Mouse (Mus musculus) limb, embryonic 11.5 days (tissue): ENCODE results near the gene Cep152. TPM values are rescaled to one million over a fixed set of nuclear protein-coding genes. Genes with fewer than 3 reads are reported as not detected.

ENCODE experiments used
- ATAC-seq: fragments of 200-750 bp; cut with Nextera tagmentation; 2 replicates; pipeline ENCODE4 v1.8.0; 2017; ENCODE audit warnings: low read depth; ENCODE audit not compliant: insufficient number of reproducible peaks, low FRiP score, low TSS enrichment
- DNase-seq: peaks from one replicate; pipeline ENCODE4 v3.0.0-alpha.2; 2015; ENCODE audit warnings: low spot score
- H3K27ac ChIP-seq: fragments of 300-500 bp; sonication (generic); replicated peaks from 2 replicates; pipeline ENCODE4 v1.5.1; 2014; ENCODE audit warnings: low read depth, mild to moderate bottlenecking, low read length
- H3K27me3 ChIP-seq: fragments of 300-500 bp; sonication (generic); 2 replicates; pipeline ENCODE4 v1.6.1; 2014; ENCODE audit warnings: mild to moderate bottlenecking, low read length, mixed read lengths; ENCODE audit not compliant: control insufficient read depth, insufficient read depth
- H3K36me3 ChIP-seq: fragments of 300-500 bp; sonication (generic); 2 replicates; pipeline ENCODE4 v1.6.1; 2014; ENCODE audit warnings: mild to moderate bottlenecking, low read length, moderate library complexity, mixed read lengths; ENCODE audit not compliant: control insufficient read depth, insufficient read depth
- H3K4me1 ChIP-seq: fragments of 300-500 bp; sonication (generic); 2 replicates; pipeline ENCODE4 v1.6.1; 2014; ENCODE audit warnings: low read length, mixed read lengths; ENCODE audit not compliant: control insufficient read depth, insufficient read depth
- H3K4me2 ChIP-seq: fragments of 300-500 bp; sonication (generic); 2 replicates; pipeline ENCODE4 v1.6.1; 2014; ENCODE audit warnings: low read depth, mild to moderate bottlenecking, moderate library complexity; ENCODE audit not compliant: severe bottlenecking
- H3K4me3 ChIP-seq: fragments of 300-500 bp; sonication (generic); 2 replicates; pipeline ENCODE4 v1.5.1; 2014; ENCODE audit warnings: low read depth, low read length
- H3K9ac ChIP-seq: fragments of 300-500 bp; sonication (generic); 2 replicates; pipeline ENCODE4 v1.6.1; 2014; ENCODE audit warnings: mild to moderate bottlenecking, low read length
- H3K9me3 ChIP-seq: fragments of 300-500 bp; sonication (generic); 2 replicates; pipeline ENCODE4 v1.6.1; 2016; ENCODE audit warnings: low read length; ENCODE audit not compliant: control insufficient read depth
- WGBS: fragments of 180-500 bp; shearing (Covaris S2); extraction: QIAGEN DNeasy Blood & Tissue Kit; methylation state at CpG from one replicate; pipeline ENCODE4 v1.1.7; 2014; 5-methylcytosine and 5-hydroxymethylcytosine counted together
- polyA plus RNA-seq: library from polyadenylated mRNA; unstranded; fragments of >200 nt; fragmentation: Nextera tagmentation; extraction: Ambion mirVana; gene quantifications from 2 replicates; pipeline ENCODE4 v1.2.1, GENCODE M21; 2014

Gene Cep152
- polyA plus RNA-seq, 1 experiment from 2014 or later: 9.1 TPM

- Histone ChIP-seq H3K27ac (no peak overlapping the region), H3K4me3 (no peak overlapping the region), H3K4me1 (no peaks in the 10 kb centered on the region), H3K27me3 (no peaks in the 10 kb centered on the region), H3K9ac (no peak overlapping the region), H3K9me3 (no peaks in the 10 kb centered on the region), H3K36me3 (peaks cover 12% of the 10 kb centered on the region; the same call in 1 of the 2 replicates), H3K4me2 (no peak overlapping the region)
- DNase-seq (no peak), ATAC-seq (no peak)
- WGBS: 93% methylated on average over 12 of the region's 12 CpGs
Observed at GRCm38 (mm10) chr2:125594786-125595185, 30.1 kb downstream of the Cep152 start.

GRCm38 (mm10) chr2:125594072-125594471, 30.8 kb downstream of the Cep152 start:
- no peak overlapping the region for H3K4me2 ChIP-seq
- DNase-seq (no peak), ATAC-seq (no peak)
- 89% methylated on average over 6 of the region's 6 CpGs for WGBS
- no peaks in the 10 kb centered on the region for H3K9me3 ChIP-seq
- no peak overlapping the region for H3K27ac ChIP-seq
- no peaks in the 10 kb centered on the region for H3K27me3 ChIP-seq
- H3K9ac ChIP-seq: no peak overlapping the region
- H3K4me3 ChIP-seq: no peak overlapping the region
- H3K4me1 ChIP-seq: no peaks in the 10 kb centered on the region
- H3K36me3 ChIP-seq: peaks cover 12% of the 10 kb centered on the region; the same call in 1 of the 2 replicates

- H3K27me3 ChIP-seq: no peaks in the 10 kb centered on the region
- no peak overlapping the region for H3K9ac ChIP-seq
- H3K4me3 ChIP-seq: no peak overlapping the region
- 91% methylated on average over 4 of the region's 4 CpGs for WGBS
- no peaks in the 10 kb centered on the region for H3K4me1 ChIP-seq
- no peak overlapping the region for H3K4me2 ChIP-seq
- no peak overlapping the region for H3K27ac ChIP-seq
- H3K36me3 ChIP-seq: peaks cover 20% of the 10 kb centered on the region
- DNase-seq (no peak), ATAC-seq (no peak)
- H3K9me3 ChIP-seq: no peaks in the 10 kb centered on the region
Observed at GRCm38 (mm10) chr2:125591895-125592294, 33.0 kb downstream of the Cep152 start.

- WGBS: 95% methylated on average over 12 of the region's 12 CpGs
- H3K27me3 ChIP-seq: no peaks in the 10 kb centered on the region
- no peaks in the 10 kb centered on the region for H3K4me1 ChIP-seq
- ATAC-seq (no peak), DNase-seq (no peak)
- no peak overlapping the region for H3K9ac ChIP-seq
- peaks cover 16% of the 10 kb centered on the region for H3K36me3 ChIP-seq
- no peak overlapping the region for H3K4me2 ChIP-seq
- H3K9me3 ChIP-seq: no peaks in the 10 kb centered on the region
- no peak overlapping the region for H3K27ac ChIP-seq
- H3K4me3 ChIP-seq: no peak overlapping the region
Observed at GRCm38 (mm10) chr2:125589287-125589686, 35.6 kb downstream of the Cep152 start.

DNA sequence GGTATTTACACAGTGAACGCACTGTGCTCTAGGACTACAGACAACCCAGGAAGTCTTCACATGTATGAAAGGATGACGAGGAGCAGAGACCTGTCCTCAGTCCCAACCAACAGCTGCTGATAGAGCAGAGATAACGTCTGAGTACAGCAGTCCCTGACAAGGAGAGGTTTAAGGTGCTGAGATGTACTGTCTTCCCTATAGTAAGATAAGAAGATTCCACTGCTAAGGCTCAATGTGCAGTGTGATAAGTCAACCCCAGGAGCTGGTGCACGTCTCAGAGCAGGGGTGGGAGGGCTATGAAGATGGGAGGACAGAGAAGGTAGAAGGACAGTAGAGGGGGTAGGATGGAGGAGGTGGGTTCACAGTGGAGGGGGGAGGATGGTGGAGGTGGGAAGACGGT, 43.8 kb downstream of the Cep152 start:
- no peak overlapping the region for H3K9ac ChIP-seq
- no peaks in the 10 kb centered on the region for H3K4me1 ChIP-seq
- H3K4me3 ChIP-seq: no peak overlapping the region
- 88% methylated on average over 5 of the region's 5 CpGs for WGBS
- ATAC-seq: no peak
- H3K27ac ChIP-seq: no peak overlapping the region
- no peaks in the 10 kb centered on the region for H3K9me3 ChIP-seq
- H3K4me2 ChIP-seq: no peak overlapping the region
- H3K27me3 ChIP-seq: no peaks in the 10 kb centered on the region
- peaks cover 9% of the 10 kb centered on the region; the same call in 1 of the 2 replicates for H3K36me3 ChIP-seq
- DNase-seq: no peak

GRCm38 (mm10) chr2:125577670-125578069, 47.2 kb downstream of the Cep152 start:
- H3K9ac ChIP-seq: no peak overlapping the region
- DNase-seq (no peak), ATAC-seq (no peak)
- H3K27ac ChIP-seq: no peak overlapping the region
- H3K9me3 ChIP-seq: no peaks in the 10 kb centered on the region
- H3K4me1 ChIP-seq: no peaks in the 10 kb centered on the region
- H3K36me3 ChIP-seq: peaks cover 10% of the 10 kb centered on the region
- H3K27me3 ChIP-seq: no peaks in the 10 kb centered on the region
- no peak overlapping the region for H3K4me3 ChIP-seq
- WGBS: 86% methylated on average over 4 of the region's 4 CpGs
- no peak overlapping the region for H3K4me2 ChIP-seq

DNA sequence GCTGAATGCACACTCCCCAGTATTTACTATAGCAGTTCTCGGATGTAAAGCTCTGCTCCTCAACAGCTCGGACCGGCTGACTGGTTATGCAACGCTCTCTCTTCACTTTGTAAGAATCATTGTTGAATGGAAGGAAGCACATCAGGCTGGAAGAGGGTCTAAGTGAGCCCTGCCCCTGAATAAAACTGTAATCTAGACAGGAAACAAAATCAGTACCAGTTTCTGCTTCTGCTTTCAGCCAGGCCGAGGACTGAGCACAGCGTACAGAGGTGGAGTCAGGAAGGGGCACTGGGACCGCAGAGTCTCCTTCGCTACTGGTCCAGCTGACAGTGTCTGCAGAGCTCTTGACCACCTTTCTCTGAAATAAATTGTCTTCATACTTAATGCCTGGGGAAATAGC, 48.4 kb downstream of the Cep152 start:
- Histone ChIP-seq H3K36me3 (peaks cover 8% of the 10 kb centered on the region), H3K27ac (no peak overlapping the region), H3K27me3 (no peaks in the 10 kb centered on the region), H3K4me1 (no peaks in the 10 kb centered on the region), H3K4me3 (no peak overlapping the region), H3K4me2 (no peak overlapping the region), H3K9me3 (no peaks in the 10 kb centered on the region), H3K9ac (no peak overlapping the region)
- ATAC-seq: no peak
- WGBS: 94% methylated on average over 8 of the region's 8 CpGs
- DNase-seq: no peak

- peaks cover 7% of the 10 kb centered on the region for H3K36me3 ChIP-seq
- 89% methylated on average over 3 of the region's 3 CpGs for WGBS
- no peak for ATAC-seq
Observed at GRCm38 (mm10) chr2:125575766-125576165, 49.1 kb downstream of the Cep152 start.

GRCm38 (mm10) chr2:125563884-125564283, 61.0 kb downstream of the Cep152 start:
- Histone ChIP-seq H3K4me2 (no peak overlapping the region), H3K4me3 (no peak overlapping the region), H3K4me1 (no peaks in the 10 kb centered on the region; the same call in 1 of the 2 replicates), H3K27me3 (no peaks in the 10 kb centered on the region), H3K27ac (no peak overlapping the region), H3K36me3 (peaks cover 6% of the 10 kb centered on the region), H3K9me3 (no peaks in the 10 kb centered on the region), H3K9ac (no peak overlapping the region)
- 93% methylated on average over 11 of the region's 11 CpGs for WGBS
- DNase-seq (no peak), ATAC-seq (no peak)

More at GRCm38 (mm10) chr2:125575766-125576165, 49.1 kb downstream of the Cep152 start:
- Histone ChIP-seq H3K4me1 (no peaks in the 10 kb centered on the region), H3K9me3 (no peaks in the 10 kb centered on the region), H3K4me3 (no peak overlapping the region), H3K9ac (no peak overlapping the region), H3K27me3 (no peaks in the 10 kb centered on the region), H3K27ac (no peak overlapping the region), H3K4me2 (no peak overlapping the region)
- no peak for DNase-seq
